Mouse (Mus musculus) CH12.LX (cell line): ENCODE measurements around the gene Flt1.
A peak's percentile ranks its signal among the peaks of the same experiment; 100 is the strongest.

ENCODE experiments used
- CHD1 ChIP-seq: IDR thresholded peaks from 2 replicates; pipeline ENCODE4 v1.6.1; 2012; ENCODE audit warnings: low read depth, low read length, improper control_type of control experiment, inconsistent platforms
- CHD2 ChIP-seq: IDR thresholded peaks from 2 replicates; pipeline ENCODE4 v1.6.1; 2011; ENCODE audit warnings: low read length, improper control_type of control experiment
- CTCF ChIP-seq, 2 experiments: IDR thresholded peaks in 1 of 2; conservative IDR thresholded peaks in 1 of 2; 2 replicates each; pipeline ENCODE4 v1.5.1; 2011 to 2012; ENCODE audit warnings: low read depth in 2 of 2, low read length in 2 of 2, improper control_type of control experiment in 1 of 2, inconsistent platforms in 1 of 2, mild to moderate bottlenecking in 1 of 2, moderate library complexity in 1 of 2
- ELF1 ChIP-seq: IDR thresholded peaks from 2 replicates; pipeline ENCODE4 v1.6.1; 2014; ENCODE audit warnings: low read depth, mild to moderate bottlenecking, inconsistent platforms, low read length, improper control_type of control experiment
- EP300 ChIP-seq: IDR thresholded peaks from 2 replicates; pipeline ENCODE4 v1.6.1; 2011; ENCODE audit warnings: low read length, improper control_type of control experiment
- ETS1 ChIP-seq: conservative IDR thresholded peaks from 2 replicates; pipeline ENCODE4 v1.6.1; 2012; ENCODE audit warnings: low read depth, mild to moderate bottlenecking, inconsistent platforms, low read length, improper control_type of control experiment, moderate library complexity
- HCFC1 ChIP-seq: IDR thresholded peaks from 2 replicates; pipeline ENCODE4 v1.6.1; 2012; ENCODE audit warnings: low read depth, mild to moderate bottlenecking, inconsistent platforms, low read length, improper control_type of control experiment
- POLR2A ChIP-seq: IDR thresholded peaks from 2 replicates; pipeline ENCODE4 v1.6.1; 2011; ENCODE audit warnings: low read depth, mild to moderate bottlenecking, improper control_type of control experiment, low read length
- POLR2AphosphoS2 ChIP-seq: IDR thresholded peaks from 2 replicates; pipeline ENCODE4 v1.6.1; 2011; ENCODE audit warnings: low read depth, low read length, improper control_type of control experiment
- RCOR1 ChIP-seq: conservative IDR thresholded peaks from 2 replicates; pipeline ENCODE4 v1.6.1; 2012; ENCODE audit warnings: low read depth, mild to moderate bottlenecking, inconsistent platforms, low read length, improper control_type of control experiment
- USF1 ChIP-seq: IDR thresholded peaks from 2 replicates; pipeline ENCODE4 v1.6.1; 2014; ENCODE audit warnings: low read depth, mild to moderate bottlenecking, inconsistent platforms, low read length, improper control_type of control experiment
- ZKSCAN1 ChIP-seq: IDR thresholded peaks from 2 replicates; pipeline ENCODE4 v1.6.1; 2012; ENCODE audit warnings: low read depth, inconsistent platforms, low read length, improper control_type of control experiment, borderline replicate concordance
- ZNF384 ChIP-seq: IDR thresholded peaks from 2 replicates; pipeline ENCODE4 v1.6.1; 2012; ENCODE audit warnings: low read depth, low read length, improper control_type of control experiment, inconsistent platforms

DNA sequence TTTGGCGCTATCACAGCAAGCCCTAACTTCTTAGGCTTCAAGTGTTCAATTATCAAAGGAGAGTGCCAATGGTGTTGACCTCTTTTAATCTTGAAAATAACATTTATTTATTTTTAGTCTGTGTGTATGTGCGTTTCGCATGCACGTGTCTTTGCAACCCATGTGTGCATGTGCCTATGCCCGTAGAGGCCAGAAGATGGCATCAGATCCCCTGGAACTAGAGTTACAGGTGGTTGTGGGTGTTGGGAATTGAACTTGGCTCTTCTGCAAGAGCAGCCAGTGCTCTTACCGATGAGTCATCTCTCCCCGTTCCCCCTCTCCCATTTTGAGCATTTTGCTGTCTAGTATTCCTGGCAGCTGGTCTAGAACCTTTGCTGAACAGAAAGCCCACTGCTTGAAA lies 70.0 kb downstream of the Flt1 start:
- peak in 1 of 2 experiments; percentile 61; a peak in 2 of 4 replicates for TF ChIP-seq CTCF (conservative IDR thresholded peaks at IDR 0.05 in 1 of 2, IDR thresholded peaks at IDR 0.05 in 1 of 2; ENCODE audit: low read depth in 2 of 2, low read length in 2 of 2)
- TF ChIP-seq EP300 = no peak
- TF ChIP-seq USF1 = no peak
- no peak for TF ChIP-seq ZKSCAN1
- no peak for TF ChIP-seq POLR2AphosphoS2
- TF ChIP-seq HCFC1 = no peak
- TF ChIP-seq POLR2A = no peak
- no peak for TF ChIP-seq RCOR1
- TF ChIP-seq ZNF384 = no peak
- TF ChIP-seq ETS1 = no peak
- no peak for TF ChIP-seq ELF1
- TF ChIP-seq CHD1 = no peak
- no peak for TF ChIP-seq CHD2
